Mouse (Mus musculus) limb, embryonic 15.5 days (tissue): Measurements from ENCODE around the gene Dok1. TPM values are rescaled to one million over a fixed set of nuclear protein-coding genes. Genes with fewer than 3 reads are reported as not detected.

Source experiments
- ATAC-seq: fragments of 200-750 bp; cut with Nextera tagmentation; 2 replicates; pipeline ENCODE4 v1.8.0; 2017; ENCODE audit warnings: low read depth, moderate TSS enrichment; ENCODE audit not compliant: insufficient number of reproducible peaks, low FRiP score, low TSS enrichment
- H3K27ac ChIP-seq: fragments of 300-500 bp; sonication (generic); 2 replicates; pipeline ENCODE4 v1.5.1; 2015; ENCODE audit warnings: moderate library complexity, mild to moderate bottlenecking, inconsistent platforms
- H3K27me3 ChIP-seq: fragments of 300-500 bp; sonication (generic); 2 replicates; pipeline ENCODE4 v1.6.1; 2015; ENCODE audit warnings: inconsistent platforms
- H3K36me3 ChIP-seq: fragments of 300-500 bp; sonication (generic); 2 replicates; pipeline ENCODE4 v1.6.1; 2015; ENCODE audit warnings: inconsistent platforms
- H3K4me1 ChIP-seq: fragments of 300-500 bp; sonication (generic); 2 replicates; pipeline ENCODE4 v1.6.1; 2015; ENCODE audit warnings: inconsistent platforms
- H3K4me2 ChIP-seq: fragments of 300-500 bp; sonication (generic); 2 replicates; pipeline ENCODE4 v1.6.1; 2015; ENCODE audit warnings: mild to moderate bottlenecking, inconsistent platforms
- H3K4me3 ChIP-seq: fragments of 300-500 bp; sonication (generic); 2 replicates; pipeline ENCODE4 v1.5.1; 2015; ENCODE audit warnings: mild to moderate bottlenecking, inconsistent platforms
- H3K9ac ChIP-seq: fragments of 300-500 bp; sonication (generic); 2 replicates; pipeline ENCODE4 v1.6.1; 2015; ENCODE audit warnings: inconsistent platforms
- H3K9me3 ChIP-seq: fragments of 300-500 bp; sonication (generic); 2 replicates; pipeline ENCODE4 v1.6.1; 2016; ENCODE audit warnings: inconsistent platforms
- WGBS: fragments of 180-500 bp; shearing (Covaris S2); methylation state at CpG from one replicate; pipeline ENCODE4 v1.1.7; 2015; 5-methylcytosine and 5-hydroxymethylcytosine counted together
- microRNA-seq: library from miRNA; unstranded; fragments of <30 nt; microRNA quantifications from one replicate; pipeline ENCODE4, GENCODE M21; 2016
- polyA plus RNA-seq: library from polyadenylated mRNA; unstranded; fragments of >200 nt; fragmentation: Nextera tagmentation; extraction: Ambion mirVana; gene quantifications from 2 replicates; pipeline ENCODE4 v1.2.1, GENCODE M21; 2015

Dok1 gene
- polyA plus RNA-seq, 1 experiment from 2014 or later = 13.1 TPM

DNA sequence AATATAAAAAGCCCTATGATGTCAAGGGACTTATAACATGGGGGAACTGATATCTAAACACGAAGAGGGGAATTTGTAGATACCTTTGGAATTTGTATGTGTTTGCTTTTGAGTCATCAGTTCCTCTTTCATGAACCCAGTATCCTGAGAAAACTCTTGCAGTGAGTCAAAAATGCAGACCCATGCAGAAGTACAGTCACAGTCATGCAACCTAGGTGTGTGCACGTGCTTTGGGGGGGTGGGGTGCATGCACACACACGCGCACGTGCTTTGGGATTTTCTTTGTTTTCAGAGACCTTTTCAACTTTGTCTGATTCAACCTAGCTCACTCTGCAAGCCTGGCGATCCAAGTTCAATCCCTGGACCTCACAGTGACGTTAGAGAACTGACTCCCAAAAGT lies 38.9 kb downstream of the Dok1 start:
- Histone ChIP-seq H3K4me2 (no peak overlapping the region), H3K9ac (no peak overlapping the region), H3K27ac (no peak overlapping the region), H3K27me3 (no peaks in the 10 kb centered on the region), H3K4me3 (no peak overlapping the region), H3K36me3 (no peaks in the 10 kb centered on the region), H3K9me3 (no peaks in the 10 kb centered on the region), H3K4me1 (peaks cover 9% of the 10 kb centered on the region; the same call in 1 of the 2 replicates)
- no peak for ATAC-seq
- WGBS = 65% methylated on average over 7 of the region's 7 CpGs

DNA sequence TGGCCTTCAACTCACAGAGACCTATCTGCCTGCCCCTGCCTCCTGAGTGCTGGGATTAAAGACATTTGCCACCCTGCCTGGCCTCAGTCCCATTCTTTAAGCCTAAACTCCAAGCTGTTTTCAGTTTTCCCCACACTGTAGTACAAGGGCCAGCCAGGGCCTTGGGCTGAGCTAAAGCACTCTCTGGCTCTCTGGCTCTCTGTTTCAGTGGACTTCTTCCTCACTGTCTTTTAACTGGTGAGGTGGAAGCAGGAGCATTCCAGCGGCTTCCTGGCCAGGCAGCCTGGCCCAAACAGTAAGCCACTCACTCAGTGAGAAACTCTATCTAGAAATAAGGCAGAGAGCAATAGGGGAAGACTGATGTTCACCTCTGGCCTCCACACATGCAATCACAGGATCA lies 39.6 kb downstream of the Dok1 start:
- H3K27ac ChIP-seq = no peak overlapping the region
- no peaks in the 10 kb centered on the region for H3K36me3 ChIP-seq
- H3K4me2 ChIP-seq = no peak overlapping the region
- H3K9ac ChIP-seq = no peak overlapping the region
- 46% methylated on average over 1 of the region's 1 CpGs for WGBS
- H3K27me3 ChIP-seq = no peaks in the 10 kb centered on the region
- H3K4me1 ChIP-seq = peaks cover 9% of the 10 kb centered on the region; the same call in 1 of the 2 replicates
- H3K9me3 ChIP-seq = no peaks in the 10 kb centered on the region
- ATAC-seq = no peak
- H3K4me3 ChIP-seq = no peak overlapping the region

DNA sequence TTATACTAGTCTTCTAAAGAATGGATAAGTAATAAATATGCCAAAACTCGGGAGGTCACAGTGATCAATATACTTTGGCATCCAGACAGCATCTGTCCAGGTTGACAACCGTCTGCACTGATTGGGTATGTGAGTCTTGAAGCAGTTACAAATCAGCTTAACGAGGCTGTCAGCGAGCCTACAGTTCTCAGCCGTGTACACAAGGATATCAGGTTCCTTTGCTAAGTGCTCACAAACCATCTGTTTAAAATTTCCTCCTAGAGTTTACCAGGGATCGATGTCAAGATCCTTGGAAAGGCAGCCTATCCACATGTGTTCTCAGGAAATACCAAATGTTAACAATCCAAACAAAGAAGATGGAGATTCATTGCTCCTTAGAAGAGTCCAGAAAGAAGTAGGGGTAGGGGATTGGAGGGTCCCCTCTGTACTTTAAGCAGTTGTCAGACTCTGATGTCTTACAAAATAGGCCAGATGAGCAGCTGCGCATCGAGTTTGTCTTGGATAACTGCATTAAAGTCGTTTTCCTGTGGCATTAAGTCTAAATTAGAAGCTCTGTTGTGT lies 45.8 kb downstream of the Dok1 start:
- Histone ChIP-seq H3K4me1 (peaks cover 7% of the 10 kb centered on the region; the same call in 1 of the 2 replicates), H3K36me3 (no peaks in the 10 kb centered on the region), H3K9ac (no peak overlapping the region), H3K9me3 (no peaks in the 10 kb centered on the region), H3K27ac (no peak overlapping the region), H3K4me2 (peak overlapping the region; percentile 2; the same call in 1 of the 2 replicates), H3K4me3 (no peak overlapping the region), H3K27me3 (no peaks in the 10 kb centered on the region)
- no peak for ATAC-seq
- 13% methylated on average over 9 of the region's 9 CpGs for WGBS

Small RNAs within 50 kb of the gene (microRNA-seq; reads per million reads assigned to microRNA genes)
- gene Mir7040 = not detected

Other genes with a start within 250 kb of the Dok1 start
- gene Sema4f, start 93.7 kb downstream of the Dok1 start, polyA plus RNA-seq = 1.5 and 2.1 TPM in 2 replicates
- 0.70 and 0.86 TPM in 2 replicates for gene M1ap, start 86.6 kb downstream of the Dok1 start, polyA plus RNA-seq
- gene Loxl3, start 702 bp upstream of the Dok1 start, polyA plus RNA-seq = 31.2 and 34.9 TPM in 2 replicates
- gene Aup1, start 21.1 kb upstream of the Dok1 start, polyA plus RNA-seq = 181 and 186 TPM in 2 replicates
- gene Htra2, start 21.8 kb upstream of the Dok1 start, polyA plus RNA-seq = 64.6 and 70.6 TPM in 2 replicates
- 0.57 and 1.3 TPM in 2 replicates for gene Dqx1, start 24.4 kb upstream of the Dok1 start, polyA plus RNA-seq
- not detected in 2 replicates for gene Tlx2, start 36.8 kb upstream of the Dok1 start, polyA plus RNA-seq
- gene Pcgf1, start 44.4 kb upstream of the Dok1 start, polyA plus RNA-seq = 29.2 and 31.9 TPM in 2 replicates
- gene Lbx2, start 52.9 kb upstream of the Dok1 start, polyA plus RNA-seq = 0.41 and 0.50 TPM in 2 replicates
- 2.0 and 2.5 TPM in 2 replicates for gene Ccdc142, start 68.1 kb upstream of the Dok1 start, polyA plus RNA-seq
- gene Gm42688, start 68.1 kb upstream of the Dok1 start, polyA plus RNA-seq = 2.5 and 3.5 TPM in 2 replicates
- 119 and 123 TPM in 2 replicates for gene Mrpl53, start 75.6 kb upstream of the Dok1 start, polyA plus RNA-seq
- 41.8 and 53.8 TPM in 2 replicates for gene Mogs, start 82.0 kb upstream of the Dok1 start, polyA plus RNA-seq
- gene Wbp1, start 88.1 kb upstream of the Dok1 start, polyA plus RNA-seq = 89.8 and 91.4 TPM in 2 replicates
- 9.9 and 10.0 TPM in 2 replicates for gene Ino80b, start 92.0 kb upstream of the Dok1 start, polyA plus RNA-seq
- gene Rtkn, start 102.0 kb upstream of the Dok1 start, polyA plus RNA-seq = 76.7 and 79.5 TPM in 2 replicates
- 4.8 and 5.4 TPM in 2 replicates for gene Wdr54, start 122.9 kb upstream of the Dok1 start, polyA plus RNA-seq
- 3.1 and 3.4 TPM in 2 replicates for gene 1700003E16Rik, start 122.9 kb upstream of the Dok1 start, polyA plus RNA-seq
- 90.3 and 91.9 TPM in 2 replicates for gene Dctn1, start 132.4 kb upstream of the Dok1 start, polyA plus RNA-seq
- gene Slc4a5, start 186.4 kb upstream of the Dok1 start, polyA plus RNA-seq = 0.06 and 0.07 TPM in 2 replicates